Comparison of ENCODE assay signal across 10 mouse cellular contexts in the genomic region with DNA sequence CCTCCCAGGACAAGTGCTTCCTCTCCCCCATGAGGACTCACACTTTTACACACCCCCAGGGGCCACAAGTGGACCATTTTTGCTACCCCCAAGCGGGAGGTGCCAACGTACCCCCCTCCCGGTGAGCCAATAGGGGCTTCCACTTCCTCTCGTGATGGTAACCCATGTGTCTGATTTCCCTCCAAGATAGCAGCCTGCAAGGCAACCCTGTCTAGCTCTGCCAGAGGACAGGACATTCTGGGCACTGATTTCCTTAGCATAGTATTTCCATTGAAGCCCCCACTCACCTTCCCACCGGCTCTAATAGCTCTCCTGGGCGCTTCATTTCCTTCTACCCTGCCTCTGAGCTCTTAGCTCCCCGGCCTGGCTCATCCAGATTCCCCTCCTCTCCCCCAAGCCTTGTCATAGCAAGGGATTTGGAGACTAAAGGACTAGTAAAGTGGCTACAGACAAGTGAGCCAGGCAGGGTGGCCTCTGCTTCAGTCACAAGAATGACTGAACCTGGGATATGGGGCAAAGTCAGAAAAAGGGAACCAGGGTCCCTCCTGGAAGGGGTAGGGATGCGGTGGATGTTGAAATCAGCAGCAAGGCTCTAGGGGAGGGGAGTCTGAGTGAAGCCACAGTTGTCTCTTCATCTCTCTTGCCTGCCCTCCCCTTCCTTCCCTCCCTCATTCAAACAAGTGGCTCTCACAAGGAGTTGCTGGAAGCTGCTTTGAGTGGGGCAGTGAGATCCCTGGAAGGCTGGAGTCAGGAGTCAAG. TPM values are rescaled to one million over a fixed set of nuclear protein-coding genes. Genes with fewer than 3 reads are reported as not detected.
DNase-seq lines count a peak whose midpoint lies in the region; ATAC-seq and TF ChIP-seq lines count a peak whose summit lies in the region.
"Had no signal": no experiment of that assay in that cellular context is flagged by ENCODE, and none has a peak within 500 bp of the region (broad histone marks: within the 10 kb centered on the region; RNA-seq: fewer than 3 reads in every experiment).

No protein-coding gene starts in this region.

- TF ChIP-seq CTCF in left cerebral cortex, adult 2 months (IDR thresholded peaks at IDR 0.05) = no peak

- no peak for DNase-seq in left cerebral cortex, adult 2 months (ENCODE audit: extremely low spot score in 1 of 2, low spot score in 2 of 2)
- DNase-seq in left cerebral cortex, postnatal 10 days (ENCODE audit: extremely low spot score in 1 of 2, low spot score in 2 of 2) = no peak
- no peak for DNase-seq in liver, embryonic 13.5 days
- no peak for DNase-seq in left cerebral cortex, postnatal 4 days
- no peak for DNase-seq in frontal cortex, postnatal 36 days (ENCODE audit: low spot score in 2 of 2)
- DNase-seq: gastrocnemius, postnatal 10 days had no signal

- intact Hi-C loops in left cerebral cortex, adult 2 months (cut with DNase I) = no loop called here
- intact Hi-C loops in left cerebral cortex, postnatal 10 days (cut with DNase I) = no loop called here
- intact Hi-C loops in left cerebral cortex, postnatal 4 days (cut with DNase I) = no loop called here

- peaks cover 30% of the 10 kb centered on the region for H3K27me3 ChIP-seq in forebrain, embryonic 16.5 days (replicated peaks; ENCODE audit: control insufficient read depth, insufficient read depth, low read length)
- peaks cover 97% of the 10 kb centered on the region for H3K27me3 ChIP-seq in liver, embryonic 13.5 days
- H3K27me3 ChIP-seq in neural tube, embryonic 15.5 days (replicated peaks) = peaks cover 12% of the 10 kb centered on the region

- no peaks in the 10 kb centered on the region for H3K9me3 ChIP-seq in forebrain, embryonic 16.5 days (ENCODE audit: control insufficient read depth, low read length)
- H3K9me3 ChIP-seq in liver, embryonic 13.5 days (replicated peaks) = no peaks in the 10 kb centered on the region
- no peaks in the 10 kb centered on the region for H3K9me3 ChIP-seq in neural tube, embryonic 15.5 days (replicated peaks)

- H3K4me3 ChIP-seq in left cerebral cortex, adult 2 months = peak overlapping the region; percentile 38; the same call in 1 of the 2 replicates
- no peak overlapping the region for H3K4me3 ChIP-seq in forebrain, embryonic 16.5 days (replicated peaks; ENCODE audit: low read length)
- H3K4me3 ChIP-seq in liver, embryonic 13.5 days (replicated peaks) = peak overlapping the region; percentile 42
- H3K4me3 ChIP-seq in neural tube, embryonic 15.5 days (replicated peaks) = peak overlapping the region; percentile 41

- ATAC-seq in forebrain, embryonic 16.5 days = no peak
- ATAC-seq in liver, embryonic 13.5 days (ENCODE audit: low read depth) = no peak
- ATAC-seq in neural tube, embryonic 15.5 days (ENCODE audit: low FRiP score) = no peak
- no peak for ATAC-seq in CD4-positive, CD25-positive, alpha-beta regulatory T cell, adult 4 months

- H3K36me3 ChIP-seq in forebrain, embryonic 16.5 days (ENCODE audit: control insufficient read depth, insufficient read depth) = no peaks in the 10 kb centered on the region
- no peaks in the 10 kb centered on the region for H3K36me3 ChIP-seq in liver, embryonic 13.5 days
- no peaks in the 10 kb centered on the region for H3K36me3 ChIP-seq in neural tube, embryonic 15.5 days

- no peak overlapping the region for H3K9ac ChIP-seq in forebrain, embryonic 16.5 days (replicated peaks; ENCODE audit: low read depth, low read length)
- peak overlapping the region; percentile 59; the same call in 1 of the 2 replicates for H3K9ac ChIP-seq in liver, embryonic 13.5 days
- peak overlapping the region; percentile 52 for H3K9ac ChIP-seq in neural tube, embryonic 15.5 days (replicated peaks)

- peak overlapping the region; percentile 46 for H3K4me2 ChIP-seq in forebrain, embryonic 16.5 days (ENCODE audit: low read length)
- peak overlapping the region; percentile 66 for H3K4me2 ChIP-seq in liver, embryonic 13.5 days
- peak overlapping the region; percentile 77 for H3K4me2 ChIP-seq in neural tube, embryonic 15.5 days

- 6% methylated on average over 8 of the region's 8 CpGs for WGBS in forebrain, embryonic 16.5 days
- WGBS in liver, embryonic 13.5 days (ENCODE audit: insufficient replicate concordance) = under 1% methylated on average over 8 of the region's 8 CpGs
- 4% methylated on average over 8 of the region's 8 CpGs for WGBS in neural tube, embryonic 15.5 days

- H3K27ac ChIP-seq in left cerebral cortex, adult 2 months = no peak overlapping the region
- H3K27ac ChIP-seq in forebrain, embryonic 16.5 days (ENCODE audit: low read length) = no peak overlapping the region
- no peak overlapping the region for H3K27ac ChIP-seq in liver, embryonic 13.5 days
- peak overlapping the region; percentile 71 for H3K27ac ChIP-seq in neural tube, embryonic 15.5 days (replicated peaks)

- peaks cover 61% of the 10 kb centered on the region for H3K4me1 ChIP-seq in forebrain, embryonic 16.5 days (replicated peaks; ENCODE audit: control insufficient read depth, insufficient read depth, low read length)
- H3K4me1 ChIP-seq in liver, embryonic 13.5 days (replicated peaks) = peaks cover 67% of the 10 kb centered on the region
- peaks cover 86% of the 10 kb centered on the region for H3K4me1 ChIP-seq in neural tube, embryonic 15.5 days

RNA-seq across cellular contexts. Expression of a gene that starts 0.7 kb away (rescaled TPM):
- total RNA-seq in left cerebral cortex, adult 2 months (2021) = 10 to 100 TPM in 1 of 2 experiments, 1 to 10 TPM in 1; 8.7 to 13.2 TPM
- total RNA-seq in left cerebral cortex, postnatal 10 days (2021) = 10 to 100 TPM; 17.2 to 22.0 TPM
- 4.0 and 7.2 TPM in 2 replicates for polyA plus RNA-seq in forebrain, embryonic 16.5 days (2015; fragmentation: Nextera tagmentation; extraction: Ambion mirVana)
- 0.14 and 0.25 TPM in 2 replicates for polyA plus RNA-seq in liver, embryonic 13.5 days (2015; fragmentation: Nextera tagmentation; extraction: Ambion mirVana)
- 22.9 and 31.6 TPM in 2 replicates for polyA plus RNA-seq in neural tube, embryonic 15.5 days (2015; fragmentation: Nextera tagmentation; extraction: Ambion mirVana)
- total RNA-seq in left cerebral cortex, postnatal 4 days (2021) = 10 to 100 TPM in 1 of 2 experiments, 1 to 10 TPM in 1; 8.6 to 10.2 TPM
- not detected for polyA plus RNA-seq in CD4-positive, CD25-positive, alpha-beta regulatory T cell, adult 4 months (2017; shearing (Covaris generic))
- total RNA-seq: ES-E14; gastrocnemius, postnatal 10 days had no signal

RNA-seq across cellular contexts. Expression of a gene that starts 13.8 kb away (rescaled TPM):
- 10 to 100 TPM; 65.0 to 69.4 TPM for total RNA-seq in left cerebral cortex, adult 2 months (2021)
- 10 to 100 TPM; 51.9 to 53.7 TPM for total RNA-seq in left cerebral cortex, postnatal 10 days (2021)
- 86.4 and 93.1 TPM in 2 replicates for polyA plus RNA-seq in forebrain, embryonic 16.5 days (2015; fragmentation: Nextera tagmentation; extraction: Ambion mirVana)
- 37.1 and 41.7 TPM in 2 replicates for polyA plus RNA-seq in liver, embryonic 13.5 days (2015; fragmentation: Nextera tagmentation; extraction: Ambion mirVana)
- 72.4 and 78.3 TPM in 2 replicates for polyA plus RNA-seq in neural tube, embryonic 15.5 days (2015; fragmentation: Nextera tagmentation; extraction: Ambion mirVana)
- 10 to 100 TPM; 47.9 to 60.5 TPM for total RNA-seq in left cerebral cortex, postnatal 4 days (2021)
- polyA plus RNA-seq in CD4-positive, CD25-positive, alpha-beta regulatory T cell, adult 4 months (2017; shearing (Covaris generic)) = 10 to 100 TPM; 57.0 to 91.3 TPM

RNA-seq across cellular contexts. Expression of a gene that starts 29.6 kb away (rescaled TPM):
- total RNA-seq in left cerebral cortex, adult 2 months (2021) = 10 to 100 TPM; 80.5 to 87.3 TPM
- total RNA-seq in left cerebral cortex, postnatal 10 days (2021) = 10 to 100 TPM; 79.8 to 80.6 TPM
- polyA plus RNA-seq in forebrain, embryonic 16.5 days (2015; fragmentation: Nextera tagmentation; extraction: Ambion mirVana) = 28.1 and 29.2 TPM in 2 replicates
- polyA plus RNA-seq in liver, embryonic 13.5 days (2015; fragmentation: Nextera tagmentation; extraction: Ambion mirVana) = 5.6 and 5.7 TPM in 2 replicates
- polyA plus RNA-seq in neural tube, embryonic 15.5 days (2015; fragmentation: Nextera tagmentation; extraction: Ambion mirVana) = 48.3 and 51.7 TPM in 2 replicates
- total RNA-seq in left cerebral cortex, postnatal 4 days (2021) = 10 to 100 TPM; 61.3 to 67.7 TPM
- polyA plus RNA-seq in CD4-positive, CD25-positive, alpha-beta regulatory T cell, adult 4 months (2017; shearing (Covaris generic)) = 1 to 10 TPM; 5.2 to 5.6 TPM

RNA-seq across cellular contexts. Expression of a gene that starts 29.8 kb away (rescaled TPM):
- total RNA-seq in left cerebral cortex, adult 2 months (2021) = 100 to 1,000 TPM; 110 to 112 TPM
- total RNA-seq in left cerebral cortex, postnatal 10 days (2021) = 10 to 100 TPM; 58.2 to 59.3 TPM
- 59.8 and 60.5 TPM in 2 replicates for polyA plus RNA-seq in forebrain, embryonic 16.5 days (2015; fragmentation: Nextera tagmentation; extraction: Ambion mirVana)
- 0.08 and 0.10 TPM in 2 replicates for polyA plus RNA-seq in liver, embryonic 13.5 days (2015; fragmentation: Nextera tagmentation; extraction: Ambion mirVana)
- 40.2 and 50.7 TPM in 2 replicates for polyA plus RNA-seq in neural tube, embryonic 15.5 days (2015; fragmentation: Nextera tagmentation; extraction: Ambion mirVana)
- total RNA-seq in left cerebral cortex, postnatal 4 days (2021) = 10 to 100 TPM; 41.8 to 43.5 TPM
- not detected for polyA plus RNA-seq in CD4-positive, CD25-positive, alpha-beta regulatory T cell, adult 4 months (2017; shearing (Covaris generic))

RNA-seq across cellular contexts. Expression of a gene that starts 56.7 kb away (rescaled TPM):
- total RNA-seq in left cerebral cortex, adult 2 months (2021) = 10 to 100 TPM; 29.3 to 29.8 TPM
- total RNA-seq in left cerebral cortex, postnatal 10 days (2021) = 10 to 100 TPM; 35.1 to 39.4 TPM
- 19.6 and 21.6 TPM in 2 replicates for polyA plus RNA-seq in forebrain, embryonic 16.5 days (2015; fragmentation: Nextera tagmentation; extraction: Ambion mirVana)
- polyA plus RNA-seq in liver, embryonic 13.5 days (2015; fragmentation: Nextera tagmentation; extraction: Ambion mirVana) = 7.4 and 9.0 TPM in 2 replicates
- 33.1 and 37.6 TPM in 2 replicates for polyA plus RNA-seq in neural tube, embryonic 15.5 days (2015; fragmentation: Nextera tagmentation; extraction: Ambion mirVana)
- total RNA-seq in left cerebral cortex, postnatal 4 days (2021) = 10 to 100 TPM; 39.3 to 46.6 TPM
- polyA plus RNA-seq in CD4-positive, CD25-positive, alpha-beta regulatory T cell, adult 4 months (2017; shearing (Covaris generic)) = not detected
